Mouse (Mus musculus): ENCODE results near the gene Gabarap. TPM values are rescaled to one million over a fixed set of nuclear protein-coding genes. Genes with fewer than 3 reads are reported as not detected.
A peak's percentile ranks its signal among the peaks of the same experiment; 100 is the strongest.

Gene Gabarap
- polyA plus RNA-seq, 1 experiment from 2014 or later, result 590 TPM

DNA sequence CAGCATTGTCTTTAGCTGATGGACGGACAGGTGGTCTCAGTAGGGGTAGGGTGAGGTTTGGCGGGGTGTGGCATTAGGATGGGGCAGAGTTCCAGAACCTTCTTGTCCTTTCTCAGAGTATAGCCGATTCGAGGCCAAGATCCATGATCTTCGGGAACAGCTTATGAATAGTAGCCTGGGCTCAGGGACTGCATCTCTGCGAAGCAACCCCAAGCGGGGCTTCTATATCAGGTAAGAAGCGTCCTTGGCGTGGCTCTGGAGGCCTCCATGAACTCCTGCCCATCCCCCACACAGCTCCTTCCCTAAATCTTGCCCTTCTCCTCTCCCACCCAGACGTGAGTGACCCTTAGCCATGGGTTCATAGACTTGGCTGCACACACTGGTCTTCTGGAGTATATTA, 48.7 kb downstream of the Gabarap start:
- ATAC-seq (ENCODE audit: low read depth), result no peak
- 88% methylated on average over 10 of the region's 10 CpGs for WGBS
- peaks cover 78% of the 10 kb centered on the region for H3K36me3 ChIP-seq (ENCODE audit: control insufficient read depth, insufficient read depth, low read length)

GRCm38 (mm10) chr11:70040184-70040583, 49.2 kb downstream of the Gabarap start:
- Histone ChIP-seq H3K27ac (replicated peaks; ENCODE audit: low read depth, low read length) (no peak overlapping the region), H3K36me3 (ENCODE audit: control insufficient read depth, insufficient read depth, low read length) (peaks cover 77% of the 10 kb centered on the region), H3K27me3 (replicated peaks; ENCODE audit: control insufficient read depth, insufficient read depth, low read length) (no peaks in the 10 kb centered on the region), H3K4me2 (ENCODE audit: low read depth, low read length) (no peak overlapping the region), H3K9ac (ENCODE audit: low read depth, low read length) (no peak overlapping the region), H3K9me3 (ENCODE audit: control insufficient read depth, low read length) (no peaks in the 10 kb centered on the region), H3K4me3 (ENCODE audit: low read depth, low read length) (no peak overlapping the region), H3K4me1 (ENCODE audit: control insufficient read depth, insufficient read depth, low read length) (no peaks in the 10 kb centered on the region)
- ATAC-seq (ENCODE audit: low read depth) (no peak), DNase-seq (ENCODE audit: low spot score) (no peak)
- 93% methylated on average over 7 of the region's 7 CpGs for WGBS

More for the DNA sequence above, 48.7 kb downstream of the Gabarap start:
- Histone ChIP-seq H3K9me3 (ENCODE audit: control insufficient read depth, low read length) (no peaks in the 10 kb centered on the region), H3K4me1 (ENCODE audit: control insufficient read depth, insufficient read depth, low read length) (no peaks in the 10 kb centered on the region), H3K27ac (replicated peaks; ENCODE audit: low read depth, low read length) (no peak overlapping the region), H3K4me3 (ENCODE audit: low read depth, low read length) (no peak overlapping the region), H3K9ac (ENCODE audit: low read depth, low read length) (no peak overlapping the region), H3K4me2 (ENCODE audit: low read depth, low read length) (no peak overlapping the region), H3K27me3 (replicated peaks; ENCODE audit: control insufficient read depth, insufficient read depth, low read length) (no peaks in the 10 kb centered on the region)
- DNase-seq (ENCODE audit: low spot score), result no peak

DNA sequence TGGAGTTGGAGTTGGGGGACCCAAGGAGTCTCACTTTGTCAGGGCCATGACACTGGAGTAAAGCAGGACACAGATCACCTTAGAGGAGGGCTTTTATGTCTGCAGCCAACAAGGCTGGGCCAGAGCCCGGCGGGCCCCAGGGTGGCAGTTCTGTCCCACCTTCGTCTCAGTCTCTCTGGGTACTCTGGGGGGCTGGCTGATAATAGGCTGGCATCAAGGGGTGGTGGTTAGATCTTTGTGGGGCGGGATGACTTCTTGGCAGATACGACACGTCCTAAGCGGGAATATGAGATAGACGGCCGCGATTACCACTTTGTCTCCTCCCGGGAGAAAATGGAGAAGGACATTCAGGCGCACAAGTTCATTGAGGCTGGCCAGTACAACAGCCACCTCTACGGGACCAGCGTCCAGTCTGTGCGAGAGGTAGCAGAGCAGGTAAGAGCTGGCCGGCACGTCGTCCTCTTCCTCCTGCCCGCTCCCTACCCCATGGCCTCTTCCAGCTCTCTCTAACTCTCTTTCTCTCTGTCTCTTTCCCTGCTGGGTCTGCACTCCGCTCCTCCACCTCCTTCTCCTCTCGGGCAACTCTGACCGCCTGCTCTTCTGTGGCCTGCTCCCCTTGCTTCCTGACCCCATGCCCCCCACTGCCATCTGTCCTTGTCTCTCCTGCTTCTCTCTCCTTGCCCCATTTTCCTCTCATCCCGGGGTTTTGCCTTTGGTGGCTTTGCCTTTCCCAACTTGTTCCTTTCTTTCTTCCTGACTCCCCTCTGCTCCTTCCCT, 51.6 kb downstream of the Gabarap start:
- no peak overlapping the region for H3K27ac ChIP-seq (replicated peaks; ENCODE audit: low read depth, low read length)
- H3K36me3 ChIP-seq (ENCODE audit: control insufficient read depth, insufficient read depth, low read length), result peaks cover 75% of the 10 kb centered on the region
- H3K27me3 ChIP-seq (replicated peaks; ENCODE audit: control insufficient read depth, insufficient read depth, low read length), result no peaks in the 10 kb centered on the region
- WGBS, result 89% methylated on average over 23 of the region's 23 CpGs
- no peaks in the 10 kb centered on the region for H3K9me3 ChIP-seq (ENCODE audit: control insufficient read depth, low read length)
- H3K4me1 ChIP-seq (ENCODE audit: control insufficient read depth, insufficient read depth, low read length), result no peaks in the 10 kb centered on the region
- H3K9ac ChIP-seq (ENCODE audit: low read depth, low read length), result no peak overlapping the region
- ATAC-seq (ENCODE audit: low read depth) (no peak), DNase-seq (ENCODE audit: low spot score) (no peak)
- no peak overlapping the region for H3K4me3 ChIP-seq (ENCODE audit: low read depth, low read length)
- no peak overlapping the region for H3K4me2 ChIP-seq (ENCODE audit: low read depth, low read length)

GRCm38 (mm10) chr11:70043665-70044064, 52.7 kb downstream of the Gabarap start:
- H3K36me3 ChIP-seq (ENCODE audit: control insufficient read depth, insufficient read depth, low read length), result peaks cover 65% of the 10 kb centered on the region
- DNase-seq (ENCODE audit: low spot score), result no peak
- no peak overlapping the region for H3K4me2 ChIP-seq (ENCODE audit: low read depth, low read length)
- no peaks in the 10 kb centered on the region for H3K4me1 ChIP-seq (ENCODE audit: control insufficient read depth, insufficient read depth, low read length)
- no peak overlapping the region for H3K9ac ChIP-seq (ENCODE audit: low read depth, low read length)
- no peaks in the 10 kb centered on the region for H3K9me3 ChIP-seq (ENCODE audit: control insufficient read depth, low read length)
- H3K27ac ChIP-seq (replicated peaks; ENCODE audit: low read depth, low read length), result no peak overlapping the region
- 82% methylated on average over 7 of the region's 7 CpGs for WGBS
- no peaks in the 10 kb centered on the region for H3K27me3 ChIP-seq (replicated peaks; ENCODE audit: control insufficient read depth, insufficient read depth, low read length)
- no peak for ATAC-seq (ENCODE audit: low read depth)
- H3K4me3 ChIP-seq (ENCODE audit: low read depth, low read length), result no peak overlapping the region

MicroRNAs encoded within 50 kb of the gene (microRNA counts, 519-probe panel; counts per million panel counts)
- microRNA mmu-miR-324-3p, result 19.3 counts per million
- microRNA mmu-miR-324-5p, result 2,736 counts per million, percentile 58 among the panel's probes with 10 or more counts

Small RNA genes lying within 50 kb of the gene (microRNA-seq; reads per million reads assigned to microRNA genes)
- gene Gm44349 (ENCODE audit: borderline number of aligned reads), result not detected
- 2,202 reads per million, percentile 82 among the genes with 10 or more reads in this experiment for gene Mir324 (ENCODE audit: borderline number of aligned reads)

Other genes with a start within 250 kb of the Gabarap start
- 39.3 and 39.7 TPM in 2 replicates for gene Polr2a, start 232.5 kb upstream of the Gabarap start, polyA plus RNA-seq (2014; fragmentation: Nextera tagmentation; extraction: Ambion mirVana)
- 0.12 TPM in 1 of 2 replicates, not detected in the other for gene Slc35g3, start 229.2 kb upstream of the Gabarap start, polyA plus RNA-seq (2014; fragmentation: Nextera tagmentation; extraction: Ambion mirVana)
- 3.5 and 3.9 TPM in 2 replicates for gene Zbtb4, start 225.2 kb upstream of the Gabarap start, polyA plus RNA-seq (2014; fragmentation: Nextera tagmentation; extraction: Ambion mirVana)
- 28.4 and 29.4 TPM in 2 replicates for gene Chrnb1, start 195.2 kb upstream of the Gabarap start, polyA plus RNA-seq (2014; fragmentation: Nextera tagmentation; extraction: Ambion mirVana)
- gene Fgf11, start 189.3 kb upstream of the Gabarap start, polyA plus RNA-seq (2014; fragmentation: Nextera tagmentation; extraction: Ambion mirVana), result 2.3 and 3.3 TPM in 2 replicates
- gene Tmem102, start 185.5 kb upstream of the Gabarap start, polyA plus RNA-seq (2014; fragmentation: Nextera tagmentation; extraction: Ambion mirVana), result 4.1 and 4.3 TPM in 2 replicates
- gene Gm39566, start 175.8 kb upstream of the Gabarap start, polyA plus RNA-seq (2014; fragmentation: Nextera tagmentation; extraction: Ambion mirVana), result not detected in 2 replicates
- not detected in 2 replicates for gene Spem2, start 172.7 kb upstream of the Gabarap start, polyA plus RNA-seq (2014; fragmentation: Nextera tagmentation; extraction: Ambion mirVana)
- 0.26 TPM in 1 of 2 replicates, not detected in the other for gene Spem1, start 169.0 kb upstream of the Gabarap start, polyA plus RNA-seq (2014; fragmentation: Nextera tagmentation; extraction: Ambion mirVana)
- gene Nlgn2, start 153.4 kb upstream of the Gabarap start, polyA plus RNA-seq (2014; fragmentation: Nextera tagmentation; extraction: Ambion mirVana), result 8.3 and 10.6 TPM in 2 replicates
- 379 and 388 TPM in 2 replicates for gene Tmem256, start 152.6 kb upstream of the Gabarap start, polyA plus RNA-seq (2014; fragmentation: Nextera tagmentation; extraction: Ambion mirVana)
- 102 and 121 TPM in 2 replicates for gene Plscr3, start 144.8 kb upstream of the Gabarap start, polyA plus RNA-seq (2014; fragmentation: Nextera tagmentation; extraction: Ambion mirVana)
- gene Tnk1, start 132.4 kb upstream of the Gabarap start, polyA plus RNA-seq (2014; fragmentation: Nextera tagmentation; extraction: Ambion mirVana), result 3.2 and 3.7 TPM in 2 replicates
- not detected in 2 replicates for gene Tmem95, start 113.1 kb upstream of the Gabarap start, polyA plus RNA-seq (2014; fragmentation: Nextera tagmentation; extraction: Ambion mirVana)
- 5.9 and 7.2 TPM in 2 replicates for gene Kctd11, start 109.7 kb upstream of the Gabarap start, polyA plus RNA-seq (2014; fragmentation: Nextera tagmentation; extraction: Ambion mirVana)
- 1.5 and 2.1 TPM in 2 replicates for gene Acap1, start 95.6 kb upstream of the Gabarap start, polyA plus RNA-seq (2014; fragmentation: Nextera tagmentation; extraction: Ambion mirVana)
- 5.7 and 8.3 TPM in 2 replicates for gene 2810408A11Rik, start 90.2 kb upstream of the Gabarap start, polyA plus RNA-seq (2014; fragmentation: Nextera tagmentation; extraction: Ambion mirVana)
- gene Neurl4, start 90.1 kb upstream of the Gabarap start, polyA plus RNA-seq (2014; fragmentation: Nextera tagmentation; extraction: Ambion mirVana), result 10.1 and 10.3 TPM in 2 replicates
- 55.0 and 57.2 TPM in 2 replicates for gene Gps2, start 77.3 kb upstream of the Gabarap start, polyA plus RNA-seq (2014; fragmentation: Nextera tagmentation; extraction: Ambion mirVana)
- gene Eif5a, start 69.2 kb upstream of the Gabarap start, polyA plus RNA-seq (2014; fragmentation: Nextera tagmentation; extraction: Ambion mirVana), result 1,503 and 1,606 TPM in 2 replicates
- gene Ybx2, start 55.3 kb upstream of the Gabarap start, polyA plus RNA-seq (2014; fragmentation: Nextera tagmentation; extraction: Ambion mirVana), result 2.9 and 4.2 TPM in 2 replicates
- gene Slc2a4, start 43.0 kb upstream of the Gabarap start, polyA plus RNA-seq (2014; fragmentation: Nextera tagmentation; extraction: Ambion mirVana), result 16.9 and 20.8 TPM in 2 replicates
- 22.3 and 23.7 TPM in 2 replicates for gene Cldn7, start 26.4 kb upstream of the Gabarap start, polyA plus RNA-seq (2014; fragmentation: Nextera tagmentation; extraction: Ambion mirVana)
- gene Ctdnep1, start 10.0 kb upstream of the Gabarap start, polyA plus RNA-seq (2014; fragmentation: Nextera tagmentation; extraction: Ambion mirVana), result 37.4 and 39.2 TPM in 2 replicates
- gene Elp5, start 8.6 kb upstream of the Gabarap start, polyA plus RNA-seq (2014; fragmentation: Nextera tagmentation; extraction: Ambion mirVana), result 109 and 116 TPM in 2 replicates
- 47.0 and 49.3 TPM in 2 replicates for gene Phf23, start 4.6 kb downstream of the Gabarap start, polyA plus RNA-seq (2014; fragmentation: Nextera tagmentation; extraction: Ambion mirVana)
- gene Dvl2, start 9.5 kb downstream of the Gabarap start, polyA plus RNA-seq (2014; fragmentation: Nextera tagmentation; extraction: Ambion mirVana), result 30.8 and 36.2 TPM in 2 replicates
- 90.0 and 95.5 TPM in 2 replicates for gene Acadvl, start 24.3 kb downstream of the Gabarap start, polyA plus RNA-seq (2014; fragmentation: Nextera tagmentation; extraction: Ambion mirVana)
- gene Dlg4, start 25.8 kb downstream of the Gabarap start, polyA plus RNA-seq (2014; fragmentation: Nextera tagmentation; extraction: Ambion mirVana), result 7.3 and 8.4 TPM in 2 replicates
- gene Asgr1, start 62.9 kb downstream of the Gabarap start, polyA plus RNA-seq (2014; fragmentation: Nextera tagmentation; extraction: Ambion mirVana), result 2.0 and 2.2 TPM in 2 replicates
- gene Asgr2, start 101.5 kb downstream of the Gabarap start, polyA plus RNA-seq (2014; fragmentation: Nextera tagmentation; extraction: Ambion mirVana), result 0.32 TPM in 1 of 2 replicates, not detected in the other
- 0.79 and 2.1 TPM in 2 replicates for gene Mgl2, start 139.2 kb downstream of the Gabarap start, polyA plus RNA-seq (2014; fragmentation: Nextera tagmentation; extraction: Ambion mirVana)
- 1.5 and 2.3 TPM in 2 replicates for gene Clec10a, start 165.1 kb downstream of the Gabarap start, polyA plus RNA-seq (2014; fragmentation: Nextera tagmentation; extraction: Ambion mirVana)
- 2.9 and 3.0 TPM in 2 replicates for gene Slc16a11, start 221.6 kb downstream of the Gabarap start, polyA plus RNA-seq (2014; fragmentation: Nextera tagmentation; extraction: Ambion mirVana)
- gene Slc16a13, start 229.9 kb downstream of the Gabarap start, polyA plus RNA-seq (2014; fragmentation: Nextera tagmentation; extraction: Ambion mirVana), result 4.2 and 5.8 TPM in 2 replicates
- gene Bcl6b, start 238.7 kb downstream of the Gabarap start, polyA plus RNA-seq (2014; fragmentation: Nextera tagmentation; extraction: Ambion mirVana), result 11.6 and 13.0 TPM in 2 replicates
- 149 and 172 TPM in 2 replicates for gene 0610010K14Rik, start 246.8 kb downstream of the Gabarap start, polyA plus RNA-seq (2014; fragmentation: Nextera tagmentation; extraction: Ambion mirVana)
- 9.9 and 12.2 TPM in 2 replicates for gene Gm21988, start 248.7 kb downstream of the Gabarap start, polyA plus RNA-seq (2014; fragmentation: Nextera tagmentation; extraction: Ambion mirVana)
- gene Rnasek, start 248.7 kb downstream of the Gabarap start, polyA plus RNA-seq (2014; fragmentation: Nextera tagmentation; extraction: Ambion mirVana), result 182 and 204 TPM in 2 replicates